Mouse (Mus musculus) hindbrain, embryonic 16.5 days (tissue): ENCODE measurements around the gene Dync1li2. TPM values are rescaled to one million over a fixed set of nuclear protein-coding genes. Genes with fewer than 3 reads are reported as not detected.

Experiments used
- ATAC-seq: fragments of 200-750 bp; cut with Nextera tagmentation; 2 replicates; pipeline ENCODE4 v1.8.0; 2017; ENCODE audit warnings: moderate TSS enrichment, moderate library complexity
- H3K27ac ChIP-seq: fragments of 300-500 bp; sonication (generic); 2 replicates; pipeline ENCODE4 v1.5.1; 2014; ENCODE audit warnings: low read depth, mild to moderate bottlenecking, control low read depth, low read length, moderate library complexity
- H3K27me3 ChIP-seq: fragments of 300-500 bp; sonication (generic); replicated peaks from 2 replicates; pipeline ENCODE4 v1.6.1; 2014; ENCODE audit warnings: low read length; ENCODE audit not compliant: control insufficient read depth, insufficient read depth
- H3K36me3 ChIP-seq: fragments of 300-500 bp; sonication (generic); 2 replicates; pipeline ENCODE4 v1.6.1; 2014; ENCODE audit warnings: mild to moderate bottlenecking, low read length, moderate library complexity, mixed read lengths; ENCODE audit not compliant: control insufficient read depth, insufficient read depth
- H3K4me1 ChIP-seq: fragments of 300-500 bp; sonication (generic); 2 replicates; pipeline ENCODE4 v1.6.1; 2014; ENCODE audit warnings: low read depth, low read length; ENCODE audit not compliant: control insufficient read depth, insufficient read depth
- H3K4me2 ChIP-seq: fragments of 300-500 bp; sonication (generic); 2 replicates; pipeline ENCODE4 v1.6.1; 2014; ENCODE audit warnings: mild to moderate bottlenecking, low read length, control low read depth, moderate library complexity
- H3K4me3 ChIP-seq: fragments of 300-500 bp; sonication (generic); 2 replicates; pipeline ENCODE4 v1.5.1; 2014; ENCODE audit warnings: mild to moderate bottlenecking, low read length, control low read depth, moderate library complexity
- H3K9ac ChIP-seq: fragments of 300-500 bp; sonication (generic); 2 replicates; pipeline ENCODE4 v1.6.1; 2014; ENCODE audit warnings: low read depth, mild to moderate bottlenecking, control low read depth, low read length, moderate library complexity
- H3K9me3 ChIP-seq: fragments of 300-500 bp; sonication (generic); 2 replicates; pipeline ENCODE4 v1.6.1; 2014; ENCODE audit warnings: mild to moderate bottlenecking, low read length, moderate library complexity; ENCODE audit not compliant: control insufficient read depth
- WGBS: fragments of 180-500 bp; shearing (Covaris S2); extraction: QIAGEN DNeasy Blood & Tissue Kit; methylation state at CpG from one replicate; pipeline ENCODE4 v1.1.7; 2014; 5-methylcytosine and 5-hydroxymethylcytosine counted together
- polyA plus RNA-seq: library from polyadenylated mRNA; unstranded; fragments of >200 nt; fragmentation: Nextera tagmentation; extraction: Ambion mirVana; gene quantifications from 2 replicates; pipeline ENCODE4 v1.2.1, GENCODE M21; 2015

Dync1li2 gene
- 97.9 and 112 TPM in 2 replicates for polyA plus RNA-seq

DNA sequence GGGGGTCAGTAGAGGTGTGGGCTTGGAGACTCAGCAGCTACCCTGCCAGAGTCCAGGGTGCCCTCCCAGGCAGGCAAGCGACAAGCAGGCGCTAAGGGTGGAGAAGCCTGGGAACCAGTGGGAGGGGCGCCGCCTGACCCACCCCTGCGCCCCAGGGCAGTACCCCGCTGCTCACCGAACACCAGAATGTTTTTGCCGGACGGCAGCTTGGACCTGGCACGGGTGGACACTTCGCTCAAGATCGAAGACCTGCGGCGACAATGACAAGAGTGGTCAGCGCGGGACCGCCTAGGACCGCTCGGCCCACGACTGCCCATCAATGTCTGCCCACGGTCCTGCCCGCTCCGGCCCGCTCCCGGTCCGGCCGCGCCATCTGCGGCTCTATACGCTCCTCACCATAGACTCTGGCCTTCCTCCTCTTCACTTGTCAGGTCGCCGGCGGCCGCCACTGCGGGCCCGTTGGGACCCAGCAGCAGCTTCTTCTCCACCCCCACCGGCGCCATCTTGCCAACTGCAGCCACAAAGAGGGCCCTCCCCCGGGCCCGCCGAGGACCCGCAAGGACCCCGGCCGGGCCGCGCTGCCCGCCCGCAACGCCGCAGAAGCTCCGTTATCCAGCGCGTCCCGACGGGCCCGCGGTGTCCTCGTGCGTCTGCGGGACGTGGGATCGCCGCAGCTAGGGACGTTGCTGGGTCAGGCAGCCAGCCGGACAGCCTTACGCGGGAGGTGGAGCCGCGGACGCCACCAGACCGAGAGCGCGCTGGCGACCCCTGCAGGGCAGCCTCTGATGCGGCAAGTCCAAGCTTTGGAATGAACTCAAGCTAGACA is at the start of gene Dync1li2:
TSS of gene Dync1li2 (minus strand) at position 749 of the 826 bp plus-strand sequence.
- peak within 1 kb of the TSS; percentile 98 for H3K9ac ChIP-seq
- H3K4me3 ChIP-seq: peak within 1 kb of the TSS; percentile 85
- H3K27ac ChIP-seq: peak within 1 kb of the TSS; percentile 89
- peaks cover 13% of the 10 kb centered on the region for H3K4me1 ChIP-seq
- no peaks in the 10 kb centered on the region for H3K9me3 ChIP-seq
- peak; percentile 92 for ATAC-seq
- under 1% methylated on average over 57 of the region's 75 CpGs for WGBS
- peaks cover 15% of the 10 kb centered on the region for H3K36me3 ChIP-seq
- peak within 1 kb of the TSS; percentile 81 for H3K4me2 ChIP-seq
- no peaks in the 10 kb centered on the region for H3K27me3 ChIP-seq

GRCm38 (mm10) chr8:104479091-104479490 is 36.2 kb upstream of the Dync1li2 start:
- Histone ChIP-seq H3K27me3 (no peaks in the 10 kb centered on the region), H3K9me3 (no peaks in the 10 kb centered on the region), H3K4me1 (no peaks in the 10 kb centered on the region), H3K36me3 (no peaks in the 10 kb centered on the region), H3K27ac (no peak overlapping the region), H3K4me3 (no peak overlapping the region), H3K4me2 (no peak overlapping the region), H3K9ac (no peak overlapping the region)
- WGBS: 73% methylated on average over 1 of the region's 1 CpGs
- no peak for ATAC-seq

- Histone ChIP-seq H3K9me3 (no peaks in the 10 kb centered on the region), H3K27me3 (no peaks in the 10 kb centered on the region), H3K27ac (no peak overlapping the region), H3K4me1 (no peaks in the 10 kb centered on the region), H3K9ac (no peak overlapping the region), H3K36me3 (no peaks in the 10 kb centered on the region), H3K4me3 (no peak overlapping the region), H3K4me2 (no peak overlapping the region)
- no peak for ATAC-seq
- WGBS: 77% methylated on average over 3 of the region's 3 CpGs
Measured at GRCm38 (mm10) chr8:104472465-104472864, 29.6 kb upstream of the Dync1li2 start.

- Histone ChIP-seq H3K36me3 (no peaks in the 10 kb centered on the region), H3K4me1 (no peaks in the 10 kb centered on the region), H3K9ac (no peak overlapping the region), H3K4me2 (no peak overlapping the region), H3K4me3 (no peak overlapping the region), H3K27ac (no peak overlapping the region), H3K27me3 (no peaks in the 10 kb centered on the region), H3K9me3 (no peaks in the 10 kb centered on the region)
- ATAC-seq: no peak
- 86% methylated on average over 2 of the region's 2 CpGs for WGBS
Measured at GRCm38 (mm10) chr8:104467463-104467862, 24.6 kb upstream of the Dync1li2 start.

GRCm38 (mm10) chr8:104452177-104452576 is 9.3 kb upstream of the Dync1li2 start:
- H3K27me3 ChIP-seq: no peaks in the 10 kb centered on the region
- ATAC-seq: no peak
- 91% methylated on average over 3 of the region's 3 CpGs for WGBS

DNA sequence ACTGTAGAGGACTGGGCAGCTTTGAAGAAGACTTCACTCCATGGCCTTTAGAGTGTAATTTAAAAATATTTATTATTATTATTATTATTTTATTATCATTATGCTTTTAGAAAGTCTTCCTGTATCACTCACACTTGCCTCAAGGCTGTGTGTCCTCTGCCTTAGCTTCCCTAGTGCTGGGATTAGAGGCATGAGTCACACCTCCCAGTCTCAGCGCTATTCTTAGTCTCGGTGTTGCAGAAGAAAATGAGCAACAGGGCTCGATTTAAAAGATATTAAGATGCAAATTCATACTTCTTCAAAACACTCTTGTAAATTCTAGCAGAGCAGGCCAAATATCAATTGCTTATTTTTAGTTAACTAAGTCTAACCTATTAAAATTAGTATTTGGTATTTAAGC is 5.9 kb upstream of the Dync1li2 start:
- H3K9ac ChIP-seq: no peak overlapping the region
- no peaks in the 10 kb centered on the region for H3K36me3 ChIP-seq
- no peak for ATAC-seq
- no peak overlapping the region for H3K27ac ChIP-seq
- no peaks in the 10 kb centered on the region for H3K27me3 ChIP-seq
- 85% methylated on average over 3 of the region's 3 CpGs for WGBS
- no peak overlapping the region for H3K4me3 ChIP-seq
- H3K9me3 ChIP-seq: no peaks in the 10 kb centered on the region
- no peaks in the 10 kb centered on the region for H3K4me1 ChIP-seq
- H3K4me2 ChIP-seq: no peak overlapping the region

More at GRCm38 (mm10) chr8:104452177-104452576, 9.3 kb upstream of the Dync1li2 start:
- H3K9me3 ChIP-seq: no peaks in the 10 kb centered on the region
- no peak overlapping the region for H3K4me3 ChIP-seq
- no peak overlapping the region for H3K27ac ChIP-seq
- no peaks in the 10 kb centered on the region for H3K4me1 ChIP-seq
- H3K4me2 ChIP-seq: no peak overlapping the region
- H3K9ac ChIP-seq: no peak overlapping the region
- H3K36me3 ChIP-seq: no peaks in the 10 kb centered on the region

- Histone ChIP-seq H3K4me1 (peaks cover 8% of the 10 kb centered on the region), H3K9me3 (no peaks in the 10 kb centered on the region), H3K36me3 (no peaks in the 10 kb centered on the region), H3K4me3 (no peak overlapping the region), H3K27me3 (no peaks in the 10 kb centered on the region), H3K9ac (no peak overlapping the region), H3K27ac (no peak overlapping the region), H3K4me2 (no peak overlapping the region)
- ATAC-seq: no peak
- WGBS: 88% methylated on average over 3 of the region's 3 CpGs
Measured at GRCm38 (mm10) chr8:104446016-104446415, 3.2 kb upstream of the Dync1li2 start.

DNA sequence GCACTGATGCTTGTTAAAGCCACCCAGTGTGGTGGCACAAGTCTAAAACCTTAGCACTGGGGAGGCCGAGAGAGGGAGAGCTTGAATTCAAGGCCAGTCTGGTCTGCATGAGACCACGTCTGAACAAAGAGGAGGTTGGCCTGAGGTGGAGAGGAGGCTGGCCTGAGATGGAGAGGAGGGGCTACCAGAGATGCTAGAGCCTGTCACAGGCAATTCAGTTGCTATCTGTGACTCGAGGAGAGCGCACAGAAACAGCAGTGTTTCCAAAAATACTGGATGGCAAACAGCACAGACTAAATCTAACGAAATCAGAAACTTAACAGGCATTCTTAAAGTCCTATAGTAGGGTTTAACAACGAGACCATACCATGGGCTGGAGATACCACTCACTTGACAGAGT is 2.4 kb upstream of the Dync1li2 start:
- H3K9me3 ChIP-seq: no peaks in the 10 kb centered on the region
- H3K36me3 ChIP-seq: no peaks in the 10 kb centered on the region
- no peaks in the 10 kb centered on the region for H3K27me3 ChIP-seq
- no peak overlapping the region for H3K27ac ChIP-seq
- 57% methylated on average over 6 of the region's 6 CpGs for WGBS
- H3K4me2 ChIP-seq: no peak overlapping the region
- H3K9ac ChIP-seq: no peak overlapping the region
- H3K4me3 ChIP-seq: no peak overlapping the region
- no peak for ATAC-seq
- H3K4me1 ChIP-seq: peaks cover 13% of the 10 kb centered on the region

- ATAC-seq: peak; percentile 35; the same call in 1 of the 2 replicates
- Histone ChIP-seq H3K36me3 (peaks cover 11% of the 10 kb centered on the region), H3K4me3 (peak overlapping the region; percentile 85), H3K9me3 (no peaks in the 10 kb centered on the region), H3K27me3 (no peaks in the 10 kb centered on the region), H3K9ac (no peak overlapping the region), H3K4me2 (peak overlapping the region; percentile 18), H3K27ac (no peak overlapping the region), H3K4me1 (peaks cover 13% of the 10 kb centered on the region)
- 67% methylated on average over 7 of the region's 7 CpGs for WGBS
Measured at GRCm38 (mm10) chr8:104443125-104443679, 355 bp upstream of the Dync1li2 start.
